ENCODE assay signal across 17 mouse cellular contexts in genomic region chr16:46655041-46655440, GRCm38 (mm10).
"Had no signal": no experiment of that assay in that cellular context is flagged by ENCODE, and none has a peak within 500 bp of the region (broad histone marks: within the 10 kb centered on the region; RNA-seq: fewer than 3 reads in every experiment).

No protein-coding gene starts in this region.

- H3K4me1 ChIP-seq: neural tube, embryonic 12.5 days; neural tube, embryonic 13.5 days; neural tube, embryonic 15.5 days; stomach, embryonic 15.5 days had no signal

- H3K4me2 ChIP-seq: neural tube, embryonic 12.5 days; neural tube, embryonic 13.5 days; neural tube, embryonic 15.5 days; stomach, embryonic 15.5 days had no signal

- H3K9ac ChIP-seq: neural tube, embryonic 12.5 days; neural tube, embryonic 13.5 days; neural tube, embryonic 15.5 days; stomach, embryonic 15.5 days had no signal

- DNase-seq: retina, postnatal 1 day; right cerebral cortex, adult 18-20 months; right cerebral cortex, postnatal 14 days; right cerebral cortex, postnatal 25 days; right cerebral cortex, postnatal 4 days; spleen, adult 18-20 months; thymus, adult 18-20 months; thymus, adult 2 months; thymus, postnatal 14 days; thymus, postnatal 25 days; thymus, postnatal 36 days; thymus, postnatal 4 days had no signal

- H3K27me3 ChIP-seq: neural tube, embryonic 12.5 days; neural tube, embryonic 13.5 days; neural tube, embryonic 15.5 days; stomach, embryonic 15.5 days had no signal

- H3K9me3 ChIP-seq: neural tube, embryonic 12.5 days; neural tube, embryonic 13.5 days; neural tube, embryonic 15.5 days; stomach, embryonic 15.5 days had no signal

- H3K27ac ChIP-seq: neural tube, embryonic 12.5 days; neural tube, embryonic 13.5 days; neural tube, embryonic 15.5 days; stomach, embryonic 15.5 days; stomach, postnatal 0 days had no signal

- H3K4me3 ChIP-seq: neural tube, embryonic 12.5 days; neural tube, embryonic 13.5 days; neural tube, embryonic 15.5 days; stomach, embryonic 15.5 days had no signal

- H3K36me3 ChIP-seq: neural tube, embryonic 12.5 days; neural tube, embryonic 13.5 days; neural tube, embryonic 15.5 days; stomach, embryonic 15.5 days had no signal
